Mouse (Mus musculus) lung, embryonic 14.5 days (tissue): Measurements from ENCODE around the gene Plxna4. TPM values are rescaled to one million over a fixed set of nuclear protein-coding genes. Genes with fewer than 3 reads are reported as not detected.

Experiments
- ATAC-seq: fragments of 200-750 bp; cut with Nextera tagmentation; 2 replicates; pipeline ENCODE4 v1.8.0; 2017; ENCODE audit warnings: mild to moderate bottlenecking, moderate TSS enrichment, moderate library complexity; ENCODE audit not compliant: insufficient read depth
- DNase-seq: peaks from one replicate; pipeline ENCODE4 v3.0.0-alpha.2; 2015
- H3K27ac ChIP-seq: fragments of 300-500 bp; sonication (generic); 2 replicates; pipeline ENCODE4 v1.5.1; 2014; ENCODE audit warnings: low read depth, mild to moderate bottlenecking, moderate library complexity
- H3K27me3 ChIP-seq: fragments of 300-500 bp; sonication (generic); 2 replicates; pipeline ENCODE4 v1.6.1; 2014; ENCODE audit warnings: low read length, control low read depth; ENCODE audit not compliant: insufficient read depth
- H3K36me3 ChIP-seq: fragments of 300-500 bp; sonication (generic); 2 replicates; pipeline ENCODE4 v1.6.1; 2014; ENCODE audit warnings: control low read depth; ENCODE audit not compliant: insufficient read depth
- H3K4me1 ChIP-seq: fragments of 300-500 bp; sonication (generic); 2 replicates; pipeline ENCODE4 v1.6.1; 2014; ENCODE audit warnings: antibody characterized with exemption, control low read depth; ENCODE audit not compliant: insufficient read depth
- H3K4me2 ChIP-seq: fragments of 300-500 bp; sonication (generic); 2 replicates; pipeline ENCODE4 v1.6.1; 2014; ENCODE audit warnings: mild to moderate bottlenecking
- H3K4me3 ChIP-seq: fragments of 300-500 bp; sonication (generic); 2 replicates; pipeline ENCODE4 v1.5.1; 2014; ENCODE audit warnings: low read depth, low read length
- H3K9ac ChIP-seq: fragments of 300-500 bp; sonication (generic); 2 replicates; pipeline ENCODE4 v1.6.1; 2014
- H3K9me3 ChIP-seq: fragments of 300-500 bp; sonication (generic); 2 replicates; pipeline ENCODE4 v1.6.1; 2016; ENCODE audit warnings: low read depth, low read length, control low read depth
- CTCF ChIP-seq: IDR thresholded peaks from 2 replicates; pipeline ENCODE4 v1.5.1; 2016; ENCODE audit warnings: antibody characterized with exemption, low read depth
- WGBS: fragments of 180-500 bp; shearing (Covaris S2); extraction: QIAGEN DNeasy Blood & Tissue Kit; methylation state at CpG from one replicate; pipeline ENCODE4 v1.1.7; 2014; 5-methylcytosine and 5-hydroxymethylcytosine counted together
- polyA plus RNA-seq: library from polyadenylated mRNA; unstranded; fragments of >200 nt; fragmentation: Nextera tagmentation; extraction: Ambion mirVana; gene quantifications from 2 replicates; pipeline ENCODE4 v1.2.1, GENCODE M21; 2014

Gene Plxna4
- polyA plus RNA-seq, 1 experiment from 2014 or later, result 2.4 TPM

GRCm38 (mm10) chr6:32585211-32585610 is 2.8 kb downstream of the Plxna4 start:
- peak overlapping the region; percentile 12; the same call in 1 of the 2 replicates for H3K4me2 ChIP-seq
- 50% methylated on average over 3 of the region's 3 CpGs for WGBS

DNA sequence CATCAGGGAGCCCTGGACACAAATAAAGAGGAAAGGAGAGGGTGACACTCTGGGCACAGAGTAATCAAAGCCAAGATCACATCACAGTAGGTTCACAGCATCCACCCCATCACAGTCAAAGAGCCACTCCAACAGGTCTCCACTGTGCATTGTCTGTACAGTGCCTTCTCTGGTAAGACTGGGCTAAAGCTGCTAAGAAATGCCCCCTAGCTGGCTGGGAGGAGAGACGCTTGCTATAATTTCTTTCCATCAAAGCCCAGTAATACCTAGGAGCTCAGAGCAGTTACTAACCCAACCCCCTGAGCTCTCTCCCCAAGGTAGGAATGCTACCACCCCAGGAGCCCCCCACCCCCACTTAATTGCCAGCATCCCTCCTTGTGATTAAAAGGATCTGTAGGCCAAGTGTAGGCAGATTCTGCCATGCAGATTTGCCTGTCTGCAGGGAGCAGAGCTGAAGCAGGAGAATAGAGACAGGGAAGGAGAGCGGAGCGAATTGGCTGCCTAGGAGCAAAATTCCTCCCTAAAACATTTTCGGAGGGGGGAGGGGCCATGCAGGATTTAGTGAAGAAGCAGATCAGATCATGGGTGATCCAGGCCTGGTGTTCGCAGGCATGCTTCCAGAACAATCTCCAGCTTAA is 3.6 kb downstream of the Plxna4 start:
- Histone ChIP-seq H3K4me1 (no peaks in the 10 kb centered on the region), H3K4me3 (no peak overlapping the region), H3K27me3 (peaks cover 57% of the 10 kb centered on the region), H3K27ac (no peak overlapping the region), H3K9ac (no peak overlapping the region), H3K4me2 (no peak overlapping the region; the same call in 1 of the 2 replicates), H3K9me3 (no peaks in the 10 kb centered on the region), H3K36me3 (no peaks in the 10 kb centered on the region)
- DNase-seq (peak; percentile 13), ATAC-seq (no peak)
- TF ChIP-seq CTCF, result peak; percentile 32; the same call in 1 of the 2 replicates
- WGBS, result 27% methylated on average over 5 of the region's 5 CpGs

More at GRCm38 (mm10) chr6:32585211-32585610, 2.8 kb downstream of the Plxna4 start:
- Histone ChIP-seq H3K4me3 (no peak overlapping the region), H3K9me3 (no peaks in the 10 kb centered on the region), H3K9ac (no peak overlapping the region), H3K36me3 (no peaks in the 10 kb centered on the region), H3K4me1 (no peaks in the 10 kb centered on the region), H3K27ac (no peak overlapping the region), H3K27me3 (peaks cover 66% of the 10 kb centered on the region)
- no peak for DNase-seq
- no peak for TF ChIP-seq CTCF
- no peak for ATAC-seq

DNA sequence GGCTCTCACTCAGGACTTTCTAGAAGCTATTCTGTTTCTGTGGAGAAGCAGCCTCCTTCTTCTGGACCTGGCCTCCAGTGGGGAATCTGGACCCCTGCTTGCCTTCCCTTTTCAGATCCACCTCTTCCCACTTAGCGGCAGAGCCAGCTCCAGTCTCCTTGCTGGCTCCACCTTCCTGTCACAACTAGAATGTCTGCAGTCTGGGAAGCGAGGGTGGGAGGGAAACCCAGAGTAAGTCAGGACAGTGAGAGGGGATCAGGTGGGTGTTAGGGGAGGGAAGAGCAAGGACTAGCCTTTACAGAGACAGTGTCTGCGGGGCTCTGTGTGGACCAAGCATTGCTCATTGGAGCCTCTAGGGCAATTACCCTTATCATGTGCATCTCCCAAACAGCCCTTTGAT is 4.4 kb downstream of the Plxna4 start:
- Histone ChIP-seq H3K9me3 (no peaks in the 10 kb centered on the region), H3K9ac (no peak overlapping the region), H3K4me1 (no peaks in the 10 kb centered on the region), H3K4me3 (no peak overlapping the region), H3K4me2 (no peak overlapping the region), H3K27ac (no peak overlapping the region), H3K36me3 (no peaks in the 10 kb centered on the region), H3K27me3 (peaks cover 50% of the 10 kb centered on the region)
- WGBS, result 9% methylated on average over 3 of the region's 3 CpGs
- ATAC-seq (no peak), DNase-seq (peak; percentile 11)
- peak; percentile 25; the same call in 1 of the 2 replicates for TF ChIP-seq CTCF

- no peak overlapping the region for H3K4me3 ChIP-seq
Observed at GRCm38 (mm10) chr6:32571485-32571884, 16.5 kb downstream of the Plxna4 start.

GRCm38 (mm10) chr6:32570445-32570844 is 17.5 kb downstream of the Plxna4 start:
- H3K9ac ChIP-seq, result no peak overlapping the region
- no peaks in the 10 kb centered on the region for H3K9me3 ChIP-seq
- peak; percentile 9 for DNase-seq
- no peak overlapping the region for H3K4me3 ChIP-seq
- ATAC-seq, result peak; percentile 44; the same call in 1 of the 2 replicates
- no peak overlapping the region for H3K27ac ChIP-seq
- H3K36me3 ChIP-seq, result no peaks in the 10 kb centered on the region
- TF ChIP-seq CTCF, result no peak
- WGBS, result 15% methylated on average over 3 of the region's 3 CpGs
- H3K27me3 ChIP-seq, result no peaks in the 10 kb centered on the region
- H3K4me2 ChIP-seq, result no peak overlapping the region
- peaks cover 3% of the 10 kb centered on the region; the same call in 1 of the 2 replicates for H3K4me1 ChIP-seq

More at GRCm38 (mm10) chr6:32571485-32571884, 16.5 kb downstream of the Plxna4 start:
- Histone ChIP-seq H3K4me1 (peaks cover 3% of the 10 kb centered on the region; the same call in 1 of the 2 replicates), H3K36me3 (no peaks in the 10 kb centered on the region), H3K9ac (no peak overlapping the region), H3K4me2 (no peak overlapping the region), H3K9me3 (no peaks in the 10 kb centered on the region), H3K27ac (no peak overlapping the region), H3K27me3 (no peaks in the 10 kb centered on the region)
- DNase-seq (peak; percentile 44), ATAC-seq (peak; percentile 24; the same call in 1 of the 2 replicates)
- no peak for TF ChIP-seq CTCF
- 55% methylated on average over 5 of the region's 5 CpGs for WGBS

GRCm38 (mm10) chr6:32569919-32570318 is 18.1 kb downstream of the Plxna4 start:
- Histone ChIP-seq H3K9ac (no peak overlapping the region), H3K4me3 (no peak overlapping the region), H3K4me2 (no peak overlapping the region), H3K27ac (no peak overlapping the region), H3K36me3 (no peaks in the 10 kb centered on the region), H3K9me3 (no peaks in the 10 kb centered on the region), H3K4me1 (peaks cover 3% of the 10 kb centered on the region; the same call in 1 of the 2 replicates), H3K27me3 (no peaks in the 10 kb centered on the region)
- WGBS, result 65% methylated on average over 3 of the region's 3 CpGs
- DNase-seq, result no peak
- no peak for TF ChIP-seq CTCF
- no peak for ATAC-seq

GRCm38 (mm10) chr6:32546915-32547314 is 41.1 kb downstream of the Plxna4 start:
- Histone ChIP-seq H3K4me1 (no peaks in the 10 kb centered on the region), H3K36me3 (no peaks in the 10 kb centered on the region), H3K4me3 (no peak overlapping the region), H3K9ac (no peak overlapping the region), H3K27me3 (no peaks in the 10 kb centered on the region), H3K9me3 (no peaks in the 10 kb centered on the region), H3K4me2 (no peak overlapping the region), H3K27ac (no peak overlapping the region)
- TF ChIP-seq CTCF, result no peak
- WGBS, result 94% methylated on average over 1 of the region's 1 CpGs
- ATAC-seq (no peak), DNase-seq (no peak)
